Mouse (Mus musculus) heart, embryonic 12.5 days (tissue): ENCODE data around the gene Ppp1r8. TPM values are rescaled to one million over a fixed set of nuclear protein-coding genes. Genes with fewer than 3 reads are reported as not detected.

ENCODE experiments used
- ATAC-seq: fragments of 200-750 bp; cut with Nextera tagmentation; 2 replicates; pipeline ENCODE4 v1.8.0; 2017; ENCODE audit warnings: moderate TSS enrichment, moderate library complexity; ENCODE audit not compliant: insufficient number of reproducible peaks, low FRiP score
- H3K27ac ChIP-seq: fragments of 300-500 bp; sonication (generic); 2 replicates; pipeline ENCODE4 v1.5.1; 2016; ENCODE audit warnings: mild to moderate bottlenecking, moderate library complexity; ENCODE audit not compliant: poor library complexity, severe bottlenecking
- H3K27me3 ChIP-seq: fragments of 300-500 bp; sonication (generic); replicated peaks from 2 replicates; pipeline ENCODE4 v1.6.1; 2016; ENCODE audit warnings: mild to moderate bottlenecking, moderate library complexity
- H3K36me3 ChIP-seq: fragments of 300-500 bp; sonication (generic); 2 replicates; pipeline ENCODE4 v1.6.1; 2016; ENCODE audit warnings: mild to moderate bottlenecking, moderate library complexity
- H3K4me1 ChIP-seq: fragments of 300-500 bp; sonication (generic); replicated peaks from 2 replicates; pipeline ENCODE4 v1.6.1; 2016; ENCODE audit warnings: mild to moderate bottlenecking
- H3K4me2 ChIP-seq: fragments of 300-500 bp; sonication (generic); 2 replicates; pipeline ENCODE4 v1.6.1; 2016; ENCODE audit warnings: mild to moderate bottlenecking, moderate library complexity
- H3K4me3 ChIP-seq: fragments of 300-500 bp; sonication (generic); 2 replicates; pipeline ENCODE4 v1.5.1; 2016; ENCODE audit warnings: mild to moderate bottlenecking
- H3K9ac ChIP-seq: fragments of 300-500 bp; sonication (generic); 2 replicates; pipeline ENCODE4 v1.6.1; 2016; ENCODE audit warnings: mild to moderate bottlenecking, moderate library complexity
- H3K9me3 ChIP-seq: fragments of 300-500 bp; sonication (generic); replicated peaks from 2 replicates; pipeline ENCODE4 v1.6.1; 2016; ENCODE audit warnings: mild to moderate bottlenecking, moderate library complexity
- WGBS: fragments of 180-500 bp; shearing (Covaris S2); methylation state at CpG from one replicate; pipeline ENCODE4 v1.1.7; 2016; 5-methylcytosine and 5-hydroxymethylcytosine counted together
- polyA plus RNA-seq: library from polyadenylated mRNA; unstranded; fragments of >200 nt; fragmentation: Nextera tagmentation; extraction: Ambion mirVana; gene quantifications from 2 replicates; pipeline ENCODE4 v1.2.1, GENCODE M21; 2016

The Ppp1r8 gene
- 28.6 and 30.0 TPM in 2 replicates for polyA plus RNA-seq

DNA sequence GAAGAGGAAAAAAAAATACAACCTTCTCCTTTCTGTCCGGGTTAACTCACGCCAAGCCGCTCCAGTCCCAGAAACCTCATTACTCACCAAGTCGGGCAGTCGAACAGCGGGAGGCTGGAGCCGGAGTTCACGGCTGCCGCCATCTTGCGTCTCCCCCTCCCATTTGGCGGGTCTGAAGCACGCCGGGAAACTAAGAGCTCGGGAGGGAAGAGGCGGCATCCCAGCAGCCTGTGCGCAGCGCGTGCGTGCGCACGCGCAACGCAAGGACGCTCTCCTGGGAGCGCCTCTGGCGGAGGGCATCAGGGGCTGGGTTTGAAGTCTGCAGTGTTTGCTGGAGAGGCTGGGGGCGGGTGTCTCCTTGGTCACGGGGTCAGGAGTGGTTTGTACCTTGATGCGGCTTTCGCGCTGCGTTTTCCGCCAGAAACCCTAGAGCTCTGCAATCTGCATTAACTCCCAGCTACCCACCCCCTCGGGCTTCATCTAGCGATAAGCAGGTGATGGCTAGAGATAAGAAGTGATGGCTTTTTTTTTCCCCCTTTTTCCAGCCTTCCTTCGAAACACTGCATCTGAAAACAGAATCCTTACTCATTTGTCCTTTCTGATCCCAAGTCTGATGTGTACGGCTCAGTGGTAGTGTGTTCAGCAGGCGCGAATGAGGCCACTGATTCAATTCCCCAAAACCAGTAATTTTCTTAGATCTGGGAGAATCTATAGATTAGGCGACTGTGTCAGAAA is at the start of gene Ppp1r8:
Gene Ppp1r8, minus strand, starts transcription at position 200 of the 735 bp plus-strand sequence.
- Histone ChIP-seq H3K27me3 (no peaks in the 10 kb centered on the region), H3K4me1 (peaks cover 7% of the 10 kb centered on the region), H3K9ac (peak within 1 kb of the TSS; percentile 87), H3K36me3 (peaks cover 38% of the 10 kb centered on the region), H3K27ac (peak within 1 kb of the TSS; percentile 74), H3K4me3 (peak within 1 kb of the TSS; percentile 76), H3K9me3 (no peaks in the 10 kb centered on the region), H3K4me2 (peak within 1 kb of the TSS; percentile 87)
- ATAC-seq: peak; percentile 95
- WGBS: under 1% methylated on average over 40 of the region's 40 CpGs

- 0 out of 2 replicates have a peak, but pooled peaks have one; percentile 3 for ATAC-seq
- peaks cover 12% of the 10 kb centered on the region for H3K36me3 ChIP-seq
- 10% methylated on average over 9 of the region's 9 CpGs for WGBS
- peak overlapping the region; percentile 86 for H3K27ac ChIP-seq
- H3K4me2 ChIP-seq: peak overlapping the region; percentile 78
- no peaks in the 10 kb centered on the region for H3K9me3 ChIP-seq
- no peaks in the 10 kb centered on the region for H3K27me3 ChIP-seq
- peaks cover 31% of the 10 kb centered on the region for H3K4me1 ChIP-seq
- peak overlapping the region; percentile 94 for H3K9ac ChIP-seq
- H3K4me3 ChIP-seq: peak overlapping the region; percentile 82
These were observed 41.9 kb upstream of the Ppp1r8 start for GRCm38 (mm10) chr4:132884844-132885374.

DNA sequence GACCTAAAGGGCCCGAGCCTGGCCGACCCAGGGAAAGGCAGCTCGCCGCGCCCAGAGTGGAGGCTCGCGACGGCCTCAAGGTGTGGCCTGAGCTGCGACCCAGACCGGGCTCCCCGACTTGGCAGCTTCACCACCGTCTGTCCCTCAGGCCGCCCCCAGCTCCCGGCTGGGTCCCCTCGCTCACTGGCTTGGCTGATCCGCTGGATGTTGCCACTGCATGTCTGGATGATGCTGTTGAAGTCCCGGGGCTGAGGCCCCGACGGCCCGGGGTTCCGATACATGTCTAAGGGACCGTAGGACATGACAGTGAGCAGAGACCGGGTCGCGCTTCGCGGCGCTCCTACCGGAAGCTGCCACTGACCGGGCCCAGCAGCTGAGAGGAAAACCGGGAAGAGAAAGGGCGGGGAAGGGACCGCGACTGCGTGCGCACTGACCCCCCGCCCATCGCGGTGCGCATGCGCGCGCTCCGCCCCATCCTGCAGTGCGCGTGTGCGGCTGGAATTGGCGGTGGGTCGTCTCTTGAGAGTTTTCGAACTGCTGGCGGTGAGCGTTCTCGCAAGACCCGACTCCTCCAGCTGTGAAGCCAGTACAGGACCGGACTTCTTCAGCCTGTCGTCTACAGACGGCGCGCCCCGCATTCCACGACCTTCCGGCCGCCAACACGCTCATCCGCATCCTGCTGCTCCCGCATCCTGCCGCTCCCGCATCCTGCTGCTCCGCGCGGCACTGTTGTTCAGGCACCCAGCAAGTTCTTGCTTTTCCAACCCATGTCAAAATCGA is 41.3 kb upstream of the Ppp1r8 start, which contains the start of gene Stx12:
Gene Stx12, minus strand, starts transcription at position 446 of the 780 bp plus-strand sequence.
- Histone ChIP-seq H3K27me3 (no peaks in the 10 kb centered on the region), H3K4me2 (peak within 1 kb of the TSS; percentile 78), H3K9me3 (no peaks in the 10 kb centered on the region), H3K36me3 (peaks cover 18% of the 10 kb centered on the region), H3K4me1 (peaks cover 37% of the 10 kb centered on the region), H3K4me3 (peak within 1 kb of the TSS; percentile 82), H3K9ac (peak within 1 kb of the TSS; percentile 94), H3K27ac (peak within 1 kb of the TSS; percentile 86)
- WGBS: under 1% methylated on average over 72 of the region's 72 CpGs
- ATAC-seq: peak; percentile 95

- WGBS: 3% methylated on average over 21 of the region's 21 CpGs
- peaks cover 18% of the 10 kb centered on the region for H3K36me3 ChIP-seq
- peak overlapping the region; percentile 94 for H3K9ac ChIP-seq
- no peaks in the 10 kb centered on the region for H3K9me3 ChIP-seq
- H3K27me3 ChIP-seq: no peaks in the 10 kb centered on the region
- peak overlapping the region; percentile 82 for H3K4me3 ChIP-seq
- ATAC-seq: no peak
- H3K4me1 ChIP-seq: peaks cover 37% of the 10 kb centered on the region
- H3K27ac ChIP-seq: peak overlapping the region; percentile 86
- H3K4me2 ChIP-seq: peak overlapping the region; percentile 78
These were observed 40.6 kb upstream of the Ppp1r8 start for GRCm38 (mm10) chr4:132883561-132884063.

DNA sequence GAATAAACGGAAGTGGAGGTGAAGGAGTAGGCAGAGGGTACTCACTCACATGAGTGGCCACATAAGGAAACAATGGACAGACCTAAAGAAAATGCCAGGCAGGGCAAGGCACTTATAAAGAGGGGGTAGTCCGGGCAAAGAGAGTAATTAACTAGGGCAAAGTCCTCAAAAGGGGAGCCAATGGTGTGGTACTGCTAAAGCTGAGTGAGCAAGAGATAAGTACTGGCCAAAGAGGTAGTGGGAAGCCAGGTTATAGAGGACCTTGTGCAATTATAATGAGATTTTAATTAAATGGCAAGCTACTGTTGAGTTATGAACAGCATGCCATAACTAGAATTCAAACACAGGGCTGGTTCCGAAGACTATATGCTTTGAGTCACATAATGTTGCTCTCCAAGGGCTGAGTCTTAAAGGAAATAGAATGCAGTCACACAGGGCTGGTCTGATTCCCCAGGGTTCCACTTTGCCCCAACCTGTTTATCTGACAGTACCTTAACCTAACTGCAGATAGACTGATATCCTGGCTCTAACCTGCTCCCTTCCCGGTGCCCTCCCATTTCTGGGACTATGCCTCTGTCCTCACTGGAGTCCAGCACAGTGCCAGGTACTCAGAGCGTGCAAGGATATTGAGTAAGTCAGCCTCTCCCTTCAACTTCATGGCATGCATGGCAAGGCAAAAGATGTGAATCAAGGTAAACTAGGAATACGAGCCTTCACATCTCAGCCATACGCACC is 31.6 kb upstream of the Ppp1r8 start:
- peak overlapping the region; percentile 70 for H3K27ac ChIP-seq
- no peak for ATAC-seq
- H3K4me3 ChIP-seq: no peak overlapping the region
- no peaks in the 10 kb centered on the region for H3K9me3 ChIP-seq
- H3K4me1 ChIP-seq: peaks cover 35% of the 10 kb centered on the region
- WGBS: 78% methylated on average over 7 of the region's 7 CpGs
- H3K9ac ChIP-seq: peak overlapping the region; percentile 23; the same call in 1 of the 2 replicates
- peaks cover 22% of the 10 kb centered on the region for H3K36me3 ChIP-seq
- no peaks in the 10 kb centered on the region for H3K27me3 ChIP-seq
- H3K4me2 ChIP-seq: peak overlapping the region; percentile 14; the same call in 1 of the 2 replicates

DNA sequence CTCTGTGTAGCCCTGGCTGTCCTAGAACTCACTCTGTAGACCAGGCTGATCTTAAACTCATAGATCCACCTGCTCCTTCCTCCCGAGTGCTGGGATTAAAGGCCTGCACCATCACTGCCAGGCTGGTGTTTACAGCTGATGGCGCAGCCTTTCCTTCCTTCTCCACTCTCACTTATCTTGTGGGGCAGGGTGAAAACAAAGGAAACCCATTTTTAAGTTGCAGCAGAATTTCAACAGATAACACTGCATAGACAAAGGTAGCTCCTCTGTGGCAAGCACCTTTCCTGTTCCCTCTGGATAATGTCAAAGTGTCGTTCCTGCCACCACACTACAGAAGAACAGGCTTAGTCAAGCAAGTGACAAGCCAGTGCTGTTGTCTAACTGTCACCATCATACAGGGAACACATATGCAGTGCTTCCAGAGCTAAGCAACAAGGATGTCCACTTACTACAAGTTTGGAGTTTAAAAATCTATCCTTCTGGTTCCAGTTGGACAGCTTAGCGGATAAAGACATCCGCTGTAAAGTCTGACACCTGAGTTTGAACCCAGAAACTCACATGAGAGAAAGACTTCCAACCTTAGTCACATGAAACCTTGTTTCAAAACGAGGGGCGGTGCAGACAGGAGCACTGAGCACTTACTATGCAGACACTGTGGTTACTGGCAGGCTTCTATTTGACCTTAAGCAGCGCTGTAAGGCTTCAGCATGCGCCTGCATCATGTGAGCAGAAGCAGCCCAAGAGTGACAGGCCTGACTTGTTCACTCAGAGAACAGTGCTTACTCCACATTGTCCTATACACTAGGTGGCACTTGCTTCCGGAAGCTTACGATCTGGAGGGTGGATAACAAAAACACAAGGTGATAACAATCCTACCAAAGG is 30.8 kb upstream of the Ppp1r8 start:
- peak overlapping the region; percentile 16; the same call in 1 of the 2 replicates for H3K4me2 ChIP-seq
- ATAC-seq: peak; percentile 68; the same call in 1 of the 2 replicates

GRCm38 (mm10) chr4:132871116-132871515 is 28.1 kb upstream of the Ppp1r8 start:
- peaks cover 54% of the 10 kb centered on the region for H3K36me3 ChIP-seq

More for the DNA sequence above, 30.8 kb upstream of the Ppp1r8 start:
- Histone ChIP-seq H3K9me3 (no peaks in the 10 kb centered on the region), H3K4me3 (no peak overlapping the region), H3K36me3 (peaks cover 28% of the 10 kb centered on the region), H3K27me3 (no peaks in the 10 kb centered on the region), H3K27ac (peak overlapping the region; percentile 70), H3K9ac (no peak overlapping the region; the same call in 1 of the 2 replicates), H3K4me1 (peaks cover 33% of the 10 kb centered on the region)
- WGBS: 43% methylated on average over 11 of the region's 11 CpGs

DNA sequence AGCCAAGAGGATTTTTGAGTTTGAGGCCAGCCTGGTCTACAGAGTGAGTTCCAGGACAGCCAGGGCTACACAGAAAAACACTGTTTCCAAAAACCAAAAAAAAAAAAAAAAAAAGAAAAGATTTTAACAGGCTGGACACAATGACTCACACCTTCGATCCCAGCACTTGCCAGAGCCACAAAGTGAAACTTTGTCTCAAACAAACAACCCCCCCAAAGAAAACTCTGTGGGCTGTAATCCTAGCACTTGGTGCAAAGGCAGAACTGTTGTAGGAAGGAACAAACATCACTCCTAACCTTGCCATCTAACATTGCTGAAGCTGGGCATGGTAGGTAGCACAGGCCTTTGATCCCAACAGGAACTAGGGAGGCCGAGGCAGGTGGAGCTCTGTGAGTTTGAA is 21.9 kb upstream of the Ppp1r8 start:
- Histone ChIP-seq H3K4me2 (no peak overlapping the region), H3K4me3 (no peak overlapping the region), H3K4me1 (peaks cover 2% of the 10 kb centered on the region), H3K27ac (no peak overlapping the region), H3K36me3 (peaks cover 81% of the 10 kb centered on the region), H3K9me3 (no peaks in the 10 kb centered on the region), H3K27me3 (no peaks in the 10 kb centered on the region), H3K9ac (no peak overlapping the region)
- 84% methylated on average over 2 of the region's 2 CpGs for WGBS
- no peak for ATAC-seq

More at GRCm38 (mm10) chr4:132871116-132871515, 28.1 kb upstream of the Ppp1r8 start:
- Histone ChIP-seq H3K4me1 (peaks cover 33% of the 10 kb centered on the region), H3K9ac (no peak overlapping the region), H3K27me3 (no peaks in the 10 kb centered on the region), H3K4me2 (no peak overlapping the region), H3K4me3 (no peak overlapping the region), H3K9me3 (no peaks in the 10 kb centered on the region), H3K27ac (no peak overlapping the region)
- 87% methylated on average over 3 of the region's 3 CpGs for WGBS
- no peak for ATAC-seq

GRCm38 (mm10) chr4:132863012-132863411 is 20.0 kb upstream of the Ppp1r8 start:
- Histone ChIP-seq H3K9ac (no peak overlapping the region), H3K27ac (no peak overlapping the region), H3K4me1 (no peaks in the 10 kb centered on the region), H3K4me2 (no peak overlapping the region), H3K4me3 (no peak overlapping the region), H3K9me3 (no peaks in the 10 kb centered on the region), H3K27me3 (no peaks in the 10 kb centered on the region), H3K36me3 (peaks cover 77% of the 10 kb centered on the region)
- no peak for ATAC-seq
- 92% methylated on average over 13 of the region's 13 CpGs for WGBS
